Mouse (Mus musculus): Measurements from ENCODE around the gene Hoxd4. TPM values are rescaled to one million over a fixed set of nuclear protein-coding genes. Genes with fewer than 3 reads are reported as not detected.
A peak's percentile ranks its signal among the peaks of the same experiment; 100 is the strongest.

The Hoxd4 gene
- polyA plus RNA-seq, 1 experiment from 2014 or later: 0.95 TPM

- peak; percentile 62 for ATAC-seq
- peak within 1 kb of the TSS; percentile 48 for H3K4me3 ChIP-seq (ENCODE audit: low read length)
- H3K9ac ChIP-seq (ENCODE audit: low read depth, low read length): peak within 1 kb of the TSS; percentile 62
- H3K36me3 ChIP-seq (ENCODE audit: control insufficient read depth, insufficient read depth, low read length): no peaks in the 10 kb centered on the region
- peak within 1 kb of the TSS; percentile 67 for H3K4me2 ChIP-seq (ENCODE audit: low read depth, low read length)
- no peaks in the 10 kb centered on the region for H3K9me3 ChIP-seq (ENCODE audit: control insufficient read depth, low read length)
- H3K4me1 ChIP-seq (ENCODE audit: control insufficient read depth, insufficient read depth, low read length): peaks cover 4% of the 10 kb centered on the region; the same call in 1 of the 2 replicates
- WGBS: under 1% methylated on average over 43 of the region's 43 CpGs
- peaks cover 88% of the 10 kb centered on the region for H3K27me3 ChIP-seq (replicated peaks; ENCODE audit: control insufficient read depth, insufficient read depth, low read length)
- peak within 1 kb of the TSS; percentile 37; the same call in 1 of the 2 replicates for H3K27ac ChIP-seq (ENCODE audit: low read length)
These were observed 14.1 kb upstream of the Hoxd4 start, which contains the start of gene Hoxd9 for GRCm38 (mm10) chr2:74697567-74698121. TSS of gene Hoxd9 (plus strand) at chr2:74697727.

GRCm38 (mm10) chr2:74698201-74699052 is 13.3 kb upstream of the Hoxd4 start:
- peaks cover 86% of the 10 kb centered on the region for H3K27me3 ChIP-seq (replicated peaks; ENCODE audit: control insufficient read depth, insufficient read depth, low read length)
- no peaks in the 10 kb centered on the region for H3K9me3 ChIP-seq (ENCODE audit: control insufficient read depth, low read length)
- H3K4me2 ChIP-seq (ENCODE audit: low read depth, low read length): peak overlapping the region; percentile 67
- no peaks in the 10 kb centered on the region for H3K36me3 ChIP-seq (ENCODE audit: control insufficient read depth, insufficient read depth, low read length)
- H3K4me3 ChIP-seq (ENCODE audit: low read length): peak overlapping the region; percentile 48
- peak; percentile 49; the same call in 1 of the 2 replicates for ATAC-seq
- H3K9ac ChIP-seq (ENCODE audit: low read depth, low read length): peak overlapping the region; percentile 62
- peaks cover 4% of the 10 kb centered on the region; the same call in 1 of the 2 replicates for H3K4me1 ChIP-seq (ENCODE audit: control insufficient read depth, insufficient read depth, low read length)
- WGBS: under 1% methylated on average over 78 of the region's 86 CpGs
- no peak overlapping the region for H3K27ac ChIP-seq (ENCODE audit: low read length)

- H3K9ac ChIP-seq (ENCODE audit: low read depth, low read length): peak overlapping the region; percentile 62
- peak overlapping the region; percentile 48 for H3K4me3 ChIP-seq (ENCODE audit: low read length)
- peaks cover 86% of the 10 kb centered on the region for H3K27me3 ChIP-seq (replicated peaks; ENCODE audit: control insufficient read depth, insufficient read depth, low read length)
- WGBS: 3% methylated on average over 17 of the region's 17 CpGs
- no peaks in the 10 kb centered on the region for H3K36me3 ChIP-seq (ENCODE audit: control insufficient read depth, insufficient read depth, low read length)
- H3K9me3 ChIP-seq (ENCODE audit: control insufficient read depth, low read length): no peaks in the 10 kb centered on the region
- H3K4me1 ChIP-seq (ENCODE audit: control insufficient read depth, insufficient read depth, low read length): peaks cover 4% of the 10 kb centered on the region; the same call in 1 of the 2 replicates
- H3K4me2 ChIP-seq (ENCODE audit: low read depth, low read length): peak overlapping the region; percentile 67
- ATAC-seq: no peak
- H3K27ac ChIP-seq (ENCODE audit: low read length): no peak overlapping the region
These were observed 12.7 kb upstream of the Hoxd4 start for GRCm38 (mm10) chr2:74699053-74699430.

- H3K9ac ChIP-seq (ENCODE audit: low read depth, low read length): peak overlapping the region; percentile 12; the same call in 1 of the 2 replicates
- H3K36me3 ChIP-seq (ENCODE audit: control insufficient read depth, insufficient read depth, low read length): no peaks in the 10 kb centered on the region
- H3K9me3 ChIP-seq (ENCODE audit: control insufficient read depth, low read length): no peaks in the 10 kb centered on the region
- H3K4me1 ChIP-seq (ENCODE audit: control insufficient read depth, insufficient read depth, low read length): peaks cover 8% of the 10 kb centered on the region
- ATAC-seq: no peak
- H3K4me3 ChIP-seq (ENCODE audit: low read length): no peak overlapping the region
- 10% methylated on average over 23 of the region's 23 CpGs for WGBS
- no peak overlapping the region for H3K27ac ChIP-seq (ENCODE audit: low read length)
- H3K27me3 ChIP-seq (replicated peaks; ENCODE audit: control insufficient read depth, insufficient read depth, low read length): peaks cover 87% of the 10 kb centered on the region
- H3K4me2 ChIP-seq (ENCODE audit: low read depth, low read length): 0 out of 2 replicates have a peak overlapping the region, but pooled peaks have one; percentile 12
These were observed 11.8 kb upstream of the Hoxd4 start for GRCm38 (mm10) chr2:74699664-74700545.

- no peaks in the 10 kb centered on the region for H3K36me3 ChIP-seq (ENCODE audit: control insufficient read depth, insufficient read depth, low read length)
- peaks cover 11% of the 10 kb centered on the region for H3K4me1 ChIP-seq (ENCODE audit: control insufficient read depth, insufficient read depth, low read length)
- H3K4me3 ChIP-seq (ENCODE audit: low read length): no peak overlapping the region
- H3K9ac ChIP-seq (ENCODE audit: low read depth, low read length): peak overlapping the region; percentile 12; the same call in 1 of the 2 replicates
- no peaks in the 10 kb centered on the region for H3K9me3 ChIP-seq (ENCODE audit: control insufficient read depth, low read length)
- no peak overlapping the region for H3K4me2 ChIP-seq (ENCODE audit: low read depth, low read length)
- no peak for ATAC-seq
- H3K27me3 ChIP-seq (replicated peaks; ENCODE audit: control insufficient read depth, insufficient read depth, low read length): peaks cover 85% of the 10 kb centered on the region
- WGBS: 15% methylated on average over 22 of the region's 22 CpGs
- H3K27ac ChIP-seq (ENCODE audit: low read length): no peak overlapping the region
These were observed 11.1 kb upstream of the Hoxd4 start for GRCm38 (mm10) chr2:74700546-74701112.

GRCm38 (mm10) chr2:74701949-74702819 is 9.5 kb upstream of the Hoxd4 start:
- Histone ChIP-seq H3K27me3 (replicated peaks; ENCODE audit: control insufficient read depth, insufficient read depth, low read length) (peaks cover 82% of the 10 kb centered on the region), H3K4me3 (ENCODE audit: low read length) (no peak overlapping the region), H3K36me3 (ENCODE audit: control insufficient read depth, insufficient read depth, low read length) (no peaks in the 10 kb centered on the region), H3K4me2 (ENCODE audit: low read depth, low read length) (no peak overlapping the region), H3K4me1 (ENCODE audit: control insufficient read depth, insufficient read depth, low read length) (peaks cover 11% of the 10 kb centered on the region), H3K9ac (ENCODE audit: low read depth, low read length) (no peak overlapping the region), H3K9me3 (ENCODE audit: control insufficient read depth, low read length) (no peaks in the 10 kb centered on the region), H3K27ac (ENCODE audit: low read length) (no peak overlapping the region)
- ATAC-seq: no peak
- WGBS: 14% methylated on average over 17 of the region's 17 CpGs

GRCm38 (mm10) chr2:74702820-74703219 is 8.9 kb upstream of the Hoxd4 start:
- Histone ChIP-seq H3K27ac (ENCODE audit: low read length) (no peak overlapping the region), H3K4me3 (ENCODE audit: low read length) (no peak overlapping the region)

GRCm38 (mm10) chr2:74703317-74703716 is 8.4 kb upstream of the Hoxd4 start:
- no peak overlapping the region for H3K9ac ChIP-seq (ENCODE audit: low read depth, low read length)

More at GRCm38 (mm10) chr2:74702820-74703219, 8.9 kb upstream of the Hoxd4 start:
- Histone ChIP-seq H3K9ac (ENCODE audit: low read depth, low read length) (no peak overlapping the region), H3K27me3 (replicated peaks; ENCODE audit: control insufficient read depth, insufficient read depth, low read length) (peaks cover 82% of the 10 kb centered on the region), H3K4me2 (ENCODE audit: low read depth, low read length) (no peak overlapping the region), H3K36me3 (ENCODE audit: control insufficient read depth, insufficient read depth, low read length) (no peaks in the 10 kb centered on the region), H3K4me1 (ENCODE audit: control insufficient read depth, insufficient read depth, low read length) (peaks cover 11% of the 10 kb centered on the region), H3K9me3 (ENCODE audit: control insufficient read depth, low read length) (no peaks in the 10 kb centered on the region)
- ATAC-seq: no peak
- WGBS: 36% methylated on average over 6 of the region's 6 CpGs

More at GRCm38 (mm10) chr2:74703317-74703716, 8.4 kb upstream of the Hoxd4 start:
- Histone ChIP-seq H3K4me2 (ENCODE audit: low read depth, low read length) (peak overlapping the region; percentile 75; the same call in 1 of the 2 replicates), H3K36me3 (ENCODE audit: control insufficient read depth, insufficient read depth, low read length) (no peaks in the 10 kb centered on the region), H3K9me3 (ENCODE audit: control insufficient read depth, low read length) (no peaks in the 10 kb centered on the region), H3K27ac (ENCODE audit: low read length) (no peak overlapping the region), H3K4me3 (ENCODE audit: low read length) (no peak overlapping the region), H3K4me1 (ENCODE audit: control insufficient read depth, insufficient read depth, low read length) (peaks cover 9% of the 10 kb centered on the region), H3K27me3 (replicated peaks; ENCODE audit: control insufficient read depth, insufficient read depth, low read length) (peaks cover 78% of the 10 kb centered on the region)
- 24% methylated on average over 10 of the region's 10 CpGs for WGBS
- ATAC-seq: no peak
